Mouse (Mus musculus) forebrain, embryonic 14.5 days (tissue): ENCODE measurements around the gene Fars2. TPM values are rescaled to one million over a fixed set of nuclear protein-coding genes. Genes with fewer than 3 reads are reported as not detected.

Experiments used
- ATAC-seq: fragments of 200-750 bp; cut with Nextera tagmentation; 2 replicates; pipeline ENCODE4 v1.8.0; 2017; ENCODE audit warnings: mild to moderate bottlenecking, moderate library complexity
- DNase-seq: peaks from one replicate; pipeline ENCODE4 v3.0.0-alpha.2; 2015; ENCODE audit warnings: low spot score
- H3K27ac ChIP-seq: fragments of 300-500 bp; sonication (generic); 2 replicates; pipeline ENCODE4 v1.5.1; 2014; ENCODE audit warnings: low read depth, mild to moderate bottlenecking, control low read depth, low read length, moderate library complexity
- H3K27me3 ChIP-seq: fragments of 300-500 bp; sonication (generic); replicated peaks from 2 replicates; pipeline ENCODE4 v1.6.1; 2014; ENCODE audit warnings: low read length, control low read depth, mixed read lengths; ENCODE audit not compliant: control insufficient read depth, insufficient read depth
- H3K36me3 ChIP-seq: fragments of 300-500 bp; sonication (generic); 2 replicates; pipeline ENCODE4 v1.6.1; 2014; ENCODE audit warnings: low read length, control low read depth; ENCODE audit not compliant: control insufficient read depth, insufficient read depth
- H3K4me1 ChIP-seq: fragments of 300-500 bp; sonication (generic); 2 replicates; pipeline ENCODE4 v1.6.1; 2014; ENCODE audit warnings: antibody characterized with exemption, low read length, control low read depth; ENCODE audit not compliant: control insufficient read depth, insufficient read depth
- H3K4me2 ChIP-seq: fragments of 300-500 bp; sonication (generic); 2 replicates; pipeline ENCODE4 v1.6.1; 2014; ENCODE audit warnings: mild to moderate bottlenecking, control low read depth, low read length
- H3K4me3 ChIP-seq: fragments of 300-500 bp; sonication (generic); 2 replicates; pipeline ENCODE4 v1.5.1; 2014; ENCODE audit warnings: low read depth, low read length, control low read depth
- H3K9ac ChIP-seq: fragments of 300-500 bp; sonication (generic); 2 replicates; pipeline ENCODE4 v1.6.1; 2014; ENCODE audit warnings: mild to moderate bottlenecking, low read length, control low read depth, moderate library complexity
- H3K9me3 ChIP-seq: fragments of 300-500 bp; sonication (generic); replicated peaks from 2 replicates; pipeline ENCODE4 v1.6.1; 2016; ENCODE audit warnings: low read length, control low read depth, mixed read lengths; ENCODE audit not compliant: control insufficient read depth
- WGBS: fragments of 180-500 bp; shearing (Covaris S2); extraction: QIAGEN DNeasy Blood & Tissue Kit; methylation state at CpG from one replicate; pipeline ENCODE4 v1.1.7; 2014; 5-methylcytosine and 5-hydroxymethylcytosine counted together
- polyA plus RNA-seq: library from polyadenylated mRNA; unstranded; fragments of >200 nt; fragmentation: Nextera tagmentation; extraction: Ambion mirVana; gene quantifications from 2 replicates; pipeline ENCODE4 v1.2.1, GENCODE M21; 2014

Fars2 gene
- polyA plus RNA-seq, 1 experiment from 2014 or later, result 35.5 TPM

GRCm38 (mm10) chr13:36510161-36510560 lies 392.9 kb downstream of the Fars2 start:
- Histone ChIP-seq H3K27ac (no peak overlapping the region), H3K27me3 (no peaks in the 10 kb centered on the region), H3K9me3 (no peaks in the 10 kb centered on the region), H3K4me3 (no peak overlapping the region), H3K9ac (no peak overlapping the region), H3K36me3 (no peaks in the 10 kb centered on the region), H3K4me2 (no peak overlapping the region), H3K4me1 (no peaks in the 10 kb centered on the region)
- 58% methylated on average over 2 of the region's 2 CpGs for WGBS
- ATAC-seq (no peak), DNase-seq (no peak)

GRCm38 (mm10) chr13:36513126-36513525 lies 395.9 kb downstream of the Fars2 start:
- Histone ChIP-seq H3K27me3 (no peaks in the 10 kb centered on the region), H3K4me1 (no peaks in the 10 kb centered on the region), H3K27ac (no peak overlapping the region), H3K9me3 (no peaks in the 10 kb centered on the region), H3K9ac (no peak overlapping the region), H3K36me3 (no peaks in the 10 kb centered on the region), H3K4me2 (no peak overlapping the region), H3K4me3 (no peak overlapping the region)
- no peak for DNase-seq
- WGBS, result 83% methylated on average over 1 of the region's 1 CpGs
- no peak for ATAC-seq

GRCm38 (mm10) chr13:36518144-36518571 lies 400.9 kb downstream of the Fars2 start:
- Histone ChIP-seq H3K36me3 (no peaks in the 10 kb centered on the region), H3K27me3 (no peaks in the 10 kb centered on the region), H3K4me3 (no peak overlapping the region), H3K27ac (no peak overlapping the region), H3K9ac (no peak overlapping the region), H3K9me3 (no peaks in the 10 kb centered on the region), H3K4me1 (no peaks in the 10 kb centered on the region), H3K4me2 (no peak overlapping the region)
- DNase-seq (peak; percentile 85), ATAC-seq (peak; percentile 91)
- 17% methylated on average over 9 of the region's 9 CpGs for whole genome bisulfite sequencing

GRCm38 (mm10) chr13:36527761-36528160 lies 410.5 kb downstream of the Fars2 start:
- Histone ChIP-seq H3K4me1 (no peaks in the 10 kb centered on the region), H3K27me3 (no peaks in the 10 kb centered on the region), H3K27ac (no peak overlapping the region), H3K4me2 (no peak overlapping the region), H3K4me3 (no peak overlapping the region), H3K36me3 (no peaks in the 10 kb centered on the region), H3K9me3 (no peaks in the 10 kb centered on the region), H3K9ac (no peak overlapping the region)
- WGBS, result 97% methylated on average over 4 of the region's 4 CpGs
- DNase-seq (no peak), ATAC-seq (no peak)

- Histone ChIP-seq H3K36me3 (no peaks in the 10 kb centered on the region), H3K27ac (no peak overlapping the region), H3K9ac (no peak overlapping the region), H3K27me3 (no peaks in the 10 kb centered on the region), H3K4me2 (no peak overlapping the region), H3K4me3 (no peak overlapping the region), H3K4me1 (0 out of 2 replicates have a peak, but pooled peaks cover under 1% of the 10 kb centered on the region), H3K9me3 (no peaks in the 10 kb centered on the region)
- ATAC-seq (no peak), DNase-seq (no peak)
- 79% methylated on average over 8 of the region's 8 CpGs for WGBS
These were observed 411.1 kb downstream of the Fars2 start for GRCm38 (mm10) chr13:36528223-36528895.

GRCm38 (mm10) chr13:36529467-36530039 lies 412.3 kb downstream of the Fars2 start:
- Histone ChIP-seq H3K4me3 (no peak overlapping the region), H3K36me3 (no peaks in the 10 kb centered on the region), H3K27ac (no peak overlapping the region), H3K27me3 (no peaks in the 10 kb centered on the region), H3K9ac (no peak overlapping the region), H3K4me2 (no peak overlapping the region), H3K4me1 (0 out of 2 replicates have a peak, but pooled peaks cover 2% of the 10 kb centered on the region), H3K9me3 (no peaks in the 10 kb centered on the region)
- DNase-seq, result no peak
- 90% methylated on average over 5 of the region's 5 CpGs for WGBS
- ATAC-seq, result no peak

GRCm38 (mm10) chr13:36530852-36531251 lies 413.6 kb downstream of the Fars2 start:
- Histone ChIP-seq H3K27ac (no peak overlapping the region), H3K4me3 (no peak overlapping the region), H3K4me1 (peaks cover 2% of the 10 kb centered on the region; the same call in 1 of the 2 replicates), H3K4me2 (no peak overlapping the region), H3K27me3 (no peaks in the 10 kb centered on the region), H3K36me3 (no peaks in the 10 kb centered on the region), H3K9me3 (no peaks in the 10 kb centered on the region), H3K9ac (no peak overlapping the region)
- no peak for DNase-seq
- whole genome bisulfite sequencing, result 100% methylated on average over 1 of the region's 1 CpGs
- ATAC-seq, result no peak

GRCm38 (mm10) chr13:36531893-36532292 lies 414.7 kb downstream of the Fars2 start:
- Histone ChIP-seq H3K27me3 (no peaks in the 10 kb centered on the region), H3K9me3 (no peaks in the 10 kb centered on the region), H3K9ac (no peak overlapping the region), H3K4me2 (no peak overlapping the region), H3K4me3 (no peak overlapping the region), H3K27ac (no peak overlapping the region), H3K36me3 (no peaks in the 10 kb centered on the region), H3K4me1 (peaks cover 2% of the 10 kb centered on the region; the same call in 1 of the 2 replicates)
- DNase-seq, result no peak
- WGBS, result 80% methylated on average over 3 of the region's 3 CpGs
- ATAC-seq, result no peak

GRCm38 (mm10) chr13:36533071-36533470 lies 415.9 kb downstream of the Fars2 start:
- no peaks in the 10 kb centered on the region for H3K27me3 ChIP-seq
- no peaks in the 10 kb centered on the region for H3K9me3 ChIP-seq
- H3K9ac ChIP-seq, result no peak overlapping the region
- no peaks in the 10 kb centered on the region for H3K36me3 ChIP-seq
- peaks cover 2% of the 10 kb centered on the region; the same call in 1 of the 2 replicates for H3K4me1 ChIP-seq
- DNase-seq (no peak), ATAC-seq (no peak)
- H3K4me3 ChIP-seq, result no peak overlapping the region
- H3K27ac ChIP-seq, result 0 out of 2 replicates have a peak overlapping the region, but pooled peaks have one; percentile 11
- no peak overlapping the region for H3K4me2 ChIP-seq
- WGBS, result 94% methylated on average over 5 of the region's 5 CpGs
